Mouse (Mus musculus) ES-CJ7 (cell line): ENCODE measurements around the gene Tnfrsf1b.

Source experiments
- DNase-seq: peaks from one replicate; pipeline ENCODE4 v3.0.0; 2011; ENCODE audit warnings: low read depth, low spot score

Gene Tnfrsf1b

DNA sequence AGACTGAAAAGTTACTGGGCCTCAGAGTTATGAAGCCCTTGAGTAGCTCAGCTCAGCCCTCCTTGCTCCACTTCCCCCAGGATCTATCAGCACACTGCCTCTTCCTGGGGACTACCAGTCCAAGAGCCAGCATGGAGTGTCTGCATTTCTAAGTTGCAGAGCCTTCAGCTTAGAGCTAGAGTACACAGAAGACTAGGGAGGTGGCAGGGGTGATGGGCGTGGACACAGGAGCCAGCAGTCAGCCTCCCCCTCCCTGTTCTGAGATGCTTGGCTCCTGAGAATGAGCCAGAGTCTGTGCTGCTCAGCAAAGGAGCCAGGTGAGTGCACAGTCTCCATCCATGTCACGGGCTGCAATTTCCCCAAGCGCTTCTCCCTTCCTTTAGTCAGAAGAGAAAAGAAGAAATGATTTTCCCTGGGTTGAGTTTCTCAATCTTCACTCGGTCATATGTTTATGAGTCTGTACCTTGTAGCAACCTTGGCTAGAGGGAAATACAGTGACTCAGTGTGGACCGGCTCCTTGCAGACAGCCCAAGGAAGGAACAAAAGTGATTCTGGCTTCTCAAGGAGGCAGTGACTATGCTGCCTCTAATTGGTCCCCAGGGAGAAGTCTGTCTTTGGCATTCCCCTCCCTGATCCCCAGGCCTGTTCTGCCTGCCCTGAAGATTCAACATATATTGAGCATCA is 11.2 kb upstream of the Tnfrsf1b start:
- peak; percentile 38 for DNase-seq

DNA sequence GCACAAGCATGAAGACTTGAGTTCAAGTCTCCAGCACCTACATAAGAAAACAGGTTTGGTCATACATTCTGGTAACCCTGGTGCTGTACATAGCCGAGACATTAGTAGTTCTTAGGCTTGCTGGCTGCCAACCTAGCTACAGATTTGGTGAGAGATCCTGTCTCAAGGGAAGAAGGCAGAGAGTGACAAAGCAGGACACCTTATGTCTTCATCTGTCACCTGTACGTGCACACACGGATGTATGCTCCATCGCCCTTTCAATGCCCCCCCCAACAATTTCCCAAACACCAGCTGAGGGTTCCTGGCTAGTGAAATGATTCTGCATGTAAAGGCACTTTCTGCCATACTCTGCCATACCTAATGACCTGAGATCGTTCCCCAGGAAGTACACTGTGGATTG is 9.5 kb upstream of the Tnfrsf1b start:
- DNase-seq, result no peak

DNA sequence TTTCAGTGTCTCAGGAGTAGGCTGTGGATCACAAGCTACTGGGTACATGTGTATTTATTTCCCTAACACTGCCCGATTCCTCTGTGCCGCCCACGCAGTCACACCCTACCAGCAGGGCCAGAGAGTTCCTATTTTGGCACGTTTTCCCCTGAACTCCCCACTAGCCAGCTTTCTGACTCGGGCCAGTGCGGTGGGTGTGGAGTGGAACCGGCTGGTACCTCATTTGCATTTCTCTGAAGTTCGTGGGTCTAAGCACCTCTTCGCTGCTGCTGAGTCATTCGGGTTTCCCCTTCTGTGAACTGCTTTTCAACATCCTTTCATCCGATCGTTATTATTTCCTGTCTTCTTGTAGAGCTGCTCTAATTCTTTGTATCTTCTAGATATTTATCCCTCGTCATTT is 7.7 kb upstream of the Tnfrsf1b start:
- peak; percentile 44 for DNase-seq

DNA sequence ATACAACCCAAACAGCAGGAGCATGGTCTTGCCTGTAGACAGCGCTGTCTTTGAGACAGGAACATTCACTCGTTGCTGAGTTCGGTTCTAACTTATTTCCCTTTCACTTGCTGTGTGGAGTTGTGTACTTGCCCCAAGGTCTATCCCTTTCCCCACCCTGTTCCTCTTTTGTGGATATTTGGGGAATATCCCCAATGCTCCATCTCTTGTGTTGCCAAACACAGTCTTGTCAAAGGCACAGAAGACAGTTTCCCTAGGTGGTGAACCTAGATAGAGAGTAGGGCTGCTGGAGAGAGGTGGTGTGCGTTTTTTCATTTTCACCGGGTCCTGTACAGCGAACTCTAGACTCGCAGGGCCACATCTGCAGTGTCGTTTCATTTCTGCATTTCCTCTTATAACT is 5.9 kb upstream of the Tnfrsf1b start:
- no peak for DNase-seq

GRCm38 (mm10) chr4:145251546-145251945 is 4.9 kb upstream of the Tnfrsf1b start:
- DNase-seq, result no peak

DNA sequence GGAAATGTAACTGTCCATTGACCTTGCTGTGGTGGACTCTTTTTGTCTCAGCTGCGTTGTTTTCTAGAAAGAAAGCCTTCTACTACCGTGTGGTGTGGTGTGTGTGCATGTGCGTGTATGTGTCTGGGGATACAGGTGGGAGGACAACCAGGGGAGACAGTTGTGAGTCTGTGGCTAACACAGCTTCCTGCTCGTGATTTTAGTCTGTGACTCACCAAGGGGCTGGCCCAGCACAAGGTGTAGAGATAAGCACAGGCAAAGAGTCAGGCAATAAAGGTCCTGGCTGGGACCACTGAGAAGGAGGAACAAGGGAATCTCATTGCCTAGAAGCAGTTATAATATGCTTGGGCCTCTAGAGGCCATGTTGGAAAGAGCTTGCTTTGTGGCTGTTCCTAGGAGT is 3.3 kb upstream of the Tnfrsf1b start:
- no peak for DNase-seq

GRCm38 (mm10) chr4:145247556-145247955 is 886 bp upstream of the Tnfrsf1b start:
- no peak for DNase-seq

- DNase-seq, result no peak
Measured at GRCm38 (mm10) chr4:145245581-145245980, 1.1 kb downstream of the Tnfrsf1b start.

DNA sequence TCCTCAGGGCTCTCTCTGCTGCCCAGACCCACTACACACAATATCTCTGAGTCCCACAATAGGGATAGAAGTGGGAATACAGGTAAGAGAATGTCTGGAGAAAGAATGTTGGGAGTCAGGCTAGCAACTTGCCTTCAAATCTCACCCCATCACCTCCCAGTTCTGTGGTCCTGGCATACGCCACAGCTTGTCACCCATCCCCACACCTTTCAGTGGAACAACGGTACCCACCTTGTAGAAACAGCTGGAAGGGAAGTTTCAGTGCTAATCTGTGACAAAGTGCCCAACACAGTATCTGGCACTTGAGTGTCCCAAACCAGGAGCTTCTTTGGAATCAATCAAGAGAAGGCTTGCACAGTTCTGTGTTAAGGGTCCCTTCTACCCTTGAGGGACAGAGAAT is 2.0 kb downstream of the Tnfrsf1b start:
- no peak for DNase-seq

GRCm38 (mm10) chr4:145242719-145243350 is 3.8 kb downstream of the Tnfrsf1b start:
- DNase-seq, result no peak

- DNase-seq, result no peak
Measured at GRCm38 (mm10) chr4:145240723-145241231, 5.9 kb downstream of the Tnfrsf1b start.

DNA sequence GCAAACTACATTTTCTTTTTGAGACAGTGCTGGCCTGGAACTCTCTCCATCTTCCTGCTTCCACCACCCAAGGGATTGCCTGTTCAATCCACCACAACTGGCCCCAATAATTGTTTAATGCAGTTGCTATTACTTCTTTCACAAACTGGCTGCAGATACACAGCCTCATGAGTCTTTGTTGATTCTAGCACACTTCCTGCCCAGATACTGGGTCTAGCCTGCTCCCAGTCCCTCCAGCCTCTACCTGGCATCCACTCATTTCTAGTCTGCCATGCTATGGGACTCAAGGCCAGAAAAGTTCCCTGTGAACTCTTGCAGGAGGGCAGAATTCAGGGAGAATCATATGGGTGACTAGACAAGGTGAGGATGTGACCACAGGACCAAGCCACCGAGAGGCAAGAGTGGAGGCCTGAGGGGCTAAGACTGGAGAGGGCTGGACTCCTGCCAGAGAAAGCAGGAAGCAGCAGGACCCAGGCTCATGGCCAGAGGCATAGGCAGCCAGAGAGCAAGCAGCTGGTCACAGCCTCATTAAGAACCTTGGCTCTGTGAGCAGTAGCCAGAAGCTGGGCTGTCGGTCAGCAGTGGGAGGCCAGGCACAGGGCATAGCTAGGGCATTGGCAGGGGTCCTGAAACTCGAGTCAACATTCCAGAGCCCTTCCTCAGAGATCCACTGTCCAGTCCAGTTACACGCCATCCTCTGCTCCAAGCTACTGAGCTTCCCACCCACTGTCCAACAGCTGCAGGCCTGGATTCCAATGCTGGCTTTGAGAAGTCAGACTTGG is 7.4 kb downstream of the Tnfrsf1b start:
- no peak for DNase-seq

DNA sequence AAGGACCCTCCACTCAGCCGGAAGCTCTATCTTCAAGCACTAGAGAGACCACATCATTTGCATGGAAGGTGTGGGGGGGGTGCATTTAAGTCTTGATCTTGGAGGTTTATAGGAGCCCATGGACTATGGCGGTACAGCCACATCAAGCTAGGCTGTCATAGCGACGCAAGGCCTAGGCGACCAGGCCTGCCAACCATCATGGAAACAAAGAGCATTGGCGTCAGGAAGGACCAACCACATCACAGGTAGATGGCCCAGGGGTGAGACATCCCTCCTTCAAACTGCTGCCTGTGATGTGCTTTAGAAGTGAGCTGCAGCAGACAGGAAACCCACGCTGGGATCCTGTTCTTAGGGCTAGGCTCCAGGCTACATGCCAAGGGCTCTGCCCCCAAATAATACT is 10.6 kb downstream of the Tnfrsf1b start:
- no peak for DNase-seq

- DNase-seq, result no peak
Measured at GRCm38 (mm10) chr4:145233487-145234228, 13.0 kb downstream of the Tnfrsf1b start.

DNA sequence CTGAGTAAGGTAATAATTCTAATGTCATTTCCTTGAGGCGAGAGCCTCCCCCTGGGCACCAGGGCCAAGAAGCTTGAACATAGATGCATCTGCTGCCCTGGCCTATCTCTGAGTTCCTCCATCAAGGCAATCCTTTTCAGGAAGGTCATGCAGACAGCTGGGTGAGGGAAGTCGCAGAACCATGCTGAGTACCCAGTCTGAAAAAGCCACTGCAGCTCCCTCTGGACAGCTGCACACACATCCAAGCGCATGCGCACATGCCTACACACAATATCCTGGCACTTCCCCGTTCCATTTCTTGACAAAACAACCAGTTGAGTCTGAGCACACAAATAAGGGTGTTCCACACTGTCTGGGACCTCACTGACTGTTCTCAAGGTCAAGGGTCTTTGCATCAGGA is 14.9 kb downstream of the Tnfrsf1b start:
- DNase-seq, result no peak

DNA sequence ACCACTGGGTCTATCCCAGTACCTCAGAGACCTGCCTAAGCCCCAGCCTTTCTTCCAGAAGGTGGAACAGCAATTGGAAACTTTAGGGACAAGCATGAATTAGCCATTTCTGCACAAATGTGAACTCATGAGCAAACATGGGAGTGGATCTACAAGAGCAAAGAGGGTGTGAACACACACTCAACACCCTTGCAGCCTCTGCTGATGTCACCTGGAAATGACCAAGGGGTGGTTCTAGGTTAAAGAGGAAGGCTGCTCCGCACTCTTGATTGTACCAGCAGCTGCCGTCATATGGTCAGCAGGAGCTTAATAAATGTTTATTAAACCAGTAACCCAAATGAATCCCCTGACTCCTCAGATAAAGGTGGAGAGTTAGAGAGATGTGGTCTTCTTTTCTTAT is 16.0 kb downstream of the Tnfrsf1b start:
- DNase-seq, result no peak

DNA sequence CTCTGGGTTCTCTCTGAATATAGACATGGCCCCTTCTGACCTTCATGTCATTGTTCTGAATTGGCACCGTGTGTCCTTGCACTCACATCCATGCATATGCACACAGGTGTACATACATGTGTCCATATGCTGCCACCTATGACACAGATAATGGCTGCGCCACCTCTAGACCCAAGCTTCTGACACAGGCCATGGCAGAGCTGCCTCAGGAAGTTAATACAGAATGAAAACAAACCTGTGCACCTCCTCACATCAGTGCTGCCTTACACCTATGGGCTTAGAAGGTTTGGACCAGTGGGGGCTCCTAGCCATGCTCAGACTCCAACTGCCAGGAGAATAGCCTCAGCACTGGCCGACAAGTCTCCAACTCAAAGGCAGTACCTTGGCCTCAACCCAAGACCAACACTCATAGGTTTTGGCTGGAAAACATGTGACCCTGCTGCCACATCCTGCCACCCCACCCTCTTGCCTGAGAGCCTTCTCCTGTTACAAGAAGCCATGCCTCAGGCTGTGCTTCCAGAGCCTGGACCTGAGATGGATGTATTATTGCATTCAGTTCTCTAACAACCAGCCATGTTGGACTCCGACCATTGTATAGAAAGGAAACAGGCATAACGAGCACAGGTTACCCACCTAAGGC is 17.0 kb downstream of the Tnfrsf1b start:
- DNase-seq, result no peak

DNA sequence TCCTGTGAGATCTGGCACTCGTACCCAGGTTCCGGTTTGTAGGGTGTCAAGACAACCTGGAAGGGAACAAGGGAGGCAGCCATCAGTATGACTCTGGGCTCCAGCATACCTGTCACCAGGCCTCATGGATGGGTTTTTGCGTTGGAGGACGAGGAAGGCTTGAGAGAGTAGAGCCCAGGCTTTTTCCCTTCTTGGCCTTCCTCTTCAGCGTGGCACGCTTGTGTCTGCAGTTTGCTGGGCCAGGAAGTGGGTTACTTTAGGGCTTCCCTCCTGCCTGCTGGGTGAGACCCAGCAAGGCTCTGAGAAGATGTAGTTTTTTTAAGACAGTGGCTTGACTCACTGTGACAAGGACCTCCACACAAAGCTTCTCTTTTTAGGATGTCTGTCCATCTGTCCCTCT is 17.6 kb downstream of the Tnfrsf1b start:
- DNase-seq, result no peak

GRCm38 (mm10) chr4:145224613-145225012 is 22.1 kb downstream of the Tnfrsf1b start:
- no peak for DNase-seq

GRCm38 (mm10) chr4:145222064-145222463 is 24.6 kb downstream of the Tnfrsf1b start:
- no peak for DNase-seq

GRCm38 (mm10) chr4:145221379-145221778 is 25.3 kb downstream of the Tnfrsf1b start:
- no peak for DNase-seq
